Mouse (Mus musculus): ENCODE data around the gene Lpar4.

The Lpar4 gene

GRCm38 (mm10) chrX:106920175-106920827 is at the start of gene Lpar4:
Gene Lpar4 (plus strand): TSS chrX:106920625.
- DNase-seq (ENCODE audit: low spot score): peak; percentile 14

- no peak for DNase-seq (ENCODE audit: low spot score)
Measured at GRCm38 (mm10) chrX:106871426-106871825, 49.0 kb upstream of the Lpar4 start.

DNA sequence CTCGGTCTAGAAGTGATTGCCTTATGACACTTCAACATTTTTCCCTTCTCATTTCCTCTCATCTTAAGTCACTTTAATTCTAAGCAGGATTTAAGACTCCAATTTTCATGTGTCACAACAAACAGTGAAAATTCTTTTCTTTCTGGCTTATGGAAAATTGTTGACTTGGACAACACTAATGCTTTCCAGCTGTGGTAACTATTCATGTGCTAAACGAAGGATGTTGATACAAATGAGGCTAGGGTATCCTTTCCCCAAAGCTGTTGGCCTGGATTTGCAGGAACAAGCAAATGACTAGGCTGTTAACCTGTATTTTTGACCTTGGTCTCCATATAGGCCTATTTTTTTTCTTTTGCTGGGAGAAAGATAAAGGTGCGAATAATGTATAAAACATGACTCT is 48.5 kb upstream of the Lpar4 start:
- DNase-seq (ENCODE audit: low spot score): no peak

- peak; percentile 2 for DNase-seq (ENCODE audit: low spot score)
Measured at GRCm38 (mm10) chrX:106872315-106872714, 48.1 kb upstream of the Lpar4 start.

GRCm38 (mm10) chrX:106897707-106898275 is 22.6 kb upstream of the Lpar4 start:
- DNase-seq (ENCODE audit: low spot score): no peak

GRCm38 (mm10) chrX:106920828-106921619 is 599 bp downstream of the Lpar4 start:
- no peak for DNase-seq (ENCODE audit: low spot score)

GRCm38 (mm10) chrX:106924572-106924971 is 4.1 kb downstream of the Lpar4 start:
- DNase-seq (ENCODE audit: low spot score): no peak

DNA sequence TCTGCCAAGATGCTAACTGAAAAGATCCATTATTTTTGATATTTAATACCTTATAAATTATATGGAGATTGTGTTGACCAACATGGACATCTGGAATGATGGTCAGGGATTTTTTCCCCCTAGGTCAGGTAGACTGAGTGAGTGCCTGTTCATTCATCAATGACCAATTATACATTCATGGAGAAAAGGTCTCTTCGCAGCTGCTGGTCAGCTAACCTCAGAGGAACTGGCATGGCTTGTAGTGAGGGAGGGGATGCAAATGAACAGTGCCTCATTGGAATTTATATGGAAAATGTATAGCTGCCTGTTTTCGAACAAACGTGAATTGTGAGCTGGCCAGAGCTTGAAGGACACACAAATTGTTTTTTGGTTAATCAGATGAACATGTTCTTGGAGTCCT is 18.9 kb downstream of the Lpar4 start:
- no peak for DNase-seq (ENCODE audit: low spot score)

DNA sequence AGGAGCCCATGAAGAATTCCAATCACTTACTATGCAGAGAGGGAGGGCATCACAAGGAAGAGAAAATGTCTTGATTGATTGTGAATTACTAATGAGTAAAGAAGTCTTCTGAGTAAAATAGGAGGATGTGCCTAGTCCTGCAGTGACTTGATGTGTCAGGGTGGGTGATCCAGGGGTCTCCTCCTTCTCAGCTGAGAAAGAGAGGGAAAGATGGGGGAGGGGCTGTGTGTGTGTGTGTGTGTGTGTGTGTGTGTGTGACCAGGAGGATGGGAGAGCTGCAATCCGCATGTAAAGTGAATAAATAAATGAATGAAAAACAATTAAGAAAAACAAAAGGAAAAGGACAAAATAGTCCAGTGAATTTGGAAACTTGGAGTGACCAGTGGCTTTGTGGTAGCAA is 30.1 kb downstream of the Lpar4 start:
- DNase-seq (ENCODE audit: low spot score): no peak

GRCm38 (mm10) chrX:106951016-106951415 is 30.6 kb downstream of the Lpar4 start:
- DNase-seq (ENCODE audit: low spot score): no peak

- no peak for DNase-seq (ENCODE audit: low spot score)
Measured at GRCm38 (mm10) chrX:106953840-106954239, 33.4 kb downstream of the Lpar4 start.

DNA sequence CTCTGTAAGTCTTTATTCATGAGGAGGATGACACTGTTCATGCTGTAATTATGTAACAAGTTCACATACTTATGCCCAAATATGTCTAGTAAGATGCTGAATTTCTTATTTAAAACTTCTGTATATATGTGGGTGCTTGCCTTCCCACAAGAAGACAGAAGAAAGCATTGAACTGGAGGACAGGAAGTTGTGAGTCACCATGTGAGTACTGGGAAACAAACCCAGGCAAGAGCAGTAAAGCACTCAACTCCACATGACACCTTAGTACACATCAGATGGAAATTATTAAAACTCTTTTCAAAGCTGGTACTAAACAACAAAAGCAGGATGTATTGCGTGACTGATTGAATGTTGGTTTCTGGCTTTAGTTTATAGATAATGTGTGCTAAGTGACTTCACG is 41.8 kb downstream of the Lpar4 start:
- DNase-seq (ENCODE audit: low spot score): no peak

DNA sequence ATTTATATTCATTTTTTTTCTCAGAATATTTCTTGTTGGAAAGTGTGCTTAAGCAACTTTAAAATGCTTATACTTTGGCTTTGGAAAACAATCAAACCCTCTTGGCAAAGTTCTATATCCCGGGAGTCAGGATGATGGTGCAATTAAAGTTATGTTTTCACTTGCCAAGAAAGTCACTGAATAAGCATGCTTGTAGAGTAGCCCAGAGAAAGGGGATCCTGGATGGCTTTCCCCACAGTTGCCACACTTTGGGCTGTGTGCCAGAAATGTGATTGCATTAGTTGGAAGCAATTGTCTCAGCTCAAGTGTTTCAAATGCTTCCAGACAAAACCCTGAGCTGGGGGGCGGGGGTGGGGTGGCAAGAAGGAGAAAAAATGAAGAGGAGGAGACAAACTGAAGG is 43.9 kb downstream of the Lpar4 start:
- DNase-seq (ENCODE audit: low spot score): peak; percentile 13

Measured in urinary bladder, postnatal 14 days (tissue).